ENCODE assay signal across 24 mouse cellular contexts in genomic region chr5:23153210-23153609, GRCm38 (mm10).
DNase-seq lines count a peak whose midpoint lies in the region; ATAC-seq and TF ChIP-seq lines count a peak whose summit lies in the region.
"Had no signal": no experiment of that assay in that cellular context is flagged by ENCODE, and none has a peak within 500 bp of the region (broad histone marks: within the 10 kb centered on the region; RNA-seq: fewer than 3 reads in every experiment).

No protein-coding gene starts in this region.

- H3K27ac ChIP-seq in CH12.LX (ENCODE audit: insufficient read depth, low read depth) (no peak overlapping the region), MEL (ENCODE audit: control insufficient read depth, low read depth, low read length) (no peak overlapping the region)
- no peak overlapping the region for H3K27ac ChIP-seq in intestine, embryonic 15.5 days
- H3K27ac ChIP-seq: forebrain, embryonic 10.5 days; forebrain, embryonic 13.5 days; heart, embryonic 15.5 days; hindbrain, embryonic 10.5 days; hindbrain, embryonic 13.5 days had no signal

- H3K79me2 ChIP-seq in CH12.LX (replicated peaks; ENCODE audit: control insufficient read depth, extremely low read depth, insufficient read depth, poor library complexity, severe bottlenecking) (no peaks in the 10 kb centered on the region), MEL (ENCODE audit: control insufficient read depth, insufficient read depth, low read length, poor library complexity) (no peaks in the 10 kb centered on the region)

- H3K36me3 ChIP-seq in CH12.LX (replicated peaks in 1 of 2; ENCODE audit: control insufficient read depth in 1 of 2, insufficient read depth in 1 of 2, low read length in 1 of 2) (no peaks in the 10 kb centered on the region), MEL (ENCODE audit: control insufficient read depth in 1 of 2, insufficient read depth in 2 of 2, low read length in 2 of 2) (no peaks in the 10 kb centered on the region)
- no peaks in the 10 kb centered on the region for H3K36me3 ChIP-seq in intestine, embryonic 15.5 days
- H3K36me3 ChIP-seq: forebrain, embryonic 10.5 days; heart, embryonic 12.5 days; heart, embryonic 15.5 days; hindbrain, embryonic 10.5 days; hindbrain, embryonic 13.5 days had no signal

- dilution Hi-C loops in CH12.LX (cut with MboI; ENCODE audit: extremely low pct_ligation_motif_present, extremely low pct_unique_long_range_greater_than_20kb, low sequenced_read_pairs) = no loop called here

- H3K4me1 ChIP-seq in CH12.LX (ENCODE audit: control insufficient read depth in 1 of 2, insufficient read depth in 2 of 2) (no peaks in the 10 kb centered on the region), MEL (ENCODE audit: control insufficient read depth in 1 of 2, insufficient read depth in 2 of 2, low read length in 2 of 2) (no peaks in the 10 kb centered on the region)
- H3K4me1 ChIP-seq in intestine, embryonic 15.5 days (replicated peaks) = no peaks in the 10 kb centered on the region
- H3K4me1 ChIP-seq: forebrain, embryonic 10.5 days; forebrain, embryonic 13.5 days; heart, embryonic 12.5 days; heart, embryonic 15.5 days; hindbrain, embryonic 10.5 days; hindbrain, embryonic 13.5 days had no signal

- DNase-seq in CH12.LX (ENCODE audit: extremely low read depth) = peak; percentile 8
- DNase-seq in MEL (ENCODE audit: low read depth, low spot score) = peak; percentile 8
- DNase-seq in testis, postnatal 14 days (ENCODE audit: low spot score) = no peak
- no peak for DNase-seq in urinary bladder, postnatal 10 days (ENCODE audit: low spot score)
- DNase-seq: adrenal gland, adult 2 months; adrenal gland, postnatal 14 days; cerebellum, adult 11-12 months; cerebellum, adult 8-10 months; cerebellum, postnatal 14 days; gastrocnemius, postnatal 10 days; heart, adult 18-20 months; heart, postnatal 10 days; heart, postnatal 36 days; kidney, adult 11 months had no signal

- peak; percentile 53 for ATAC-seq in intestine, embryonic 15.5 days
- ATAC-seq in granulocyte monocyte progenitor cell, adult 5-6 weeks (replicated peaks; ENCODE audit: poor library complexity, severe bottlenecking) = no peak
- ATAC-seq: forebrain, embryonic 13.5 days; forebrain, embryonic 16.5 days; hindbrain, embryonic 16.5 days had no signal

- no peak for TF ChIP-seq EP300 in CH12.LX (IDR thresholded peaks at IDR 0.05; ENCODE audit: low read length)
- no peak for TF ChIP-seq EP300 in MEL (IDR thresholded peaks at IDR 0.05; ENCODE audit: low read depth in 1 of 2, low read length in 2 of 2)

- TF ChIP-seq RAD21 in CH12.LX (IDR thresholded peaks at IDR 0.05; ENCODE audit: low read depth, low read length) (no peak), MEL (IDR thresholded peaks at IDR 0.05; ENCODE audit: low read depth, low read length) (no peak)

- in situ Hi-C loops in CH12.LX (cut with MboI; ENCODE audit: low pct_ligation_motif_present, low pct_unique_long_range_greater_than_20kb, low sequenced_read_pairs) = no loop called here

- H3K4me2 ChIP-seq in CH12.LX (ENCODE audit: insufficient read depth, low read depth, poor library complexity, severe bottlenecking) = no peak overlapping the region
- H3K4me2 ChIP-seq in intestine, embryonic 15.5 days (replicated peaks) = no peak overlapping the region
- H3K4me2 ChIP-seq: forebrain, embryonic 13.5 days; heart, embryonic 12.5 days; heart, embryonic 15.5 days; hindbrain, embryonic 13.5 days had no signal

- H3K9ac ChIP-seq in CH12.LX (ENCODE audit: insufficient read depth, low read depth) (no peak overlapping the region), MEL (ENCODE audit: control insufficient read depth, low read depth, low read length, poor library complexity, severe bottlenecking) (no peak overlapping the region)
- H3K9ac ChIP-seq in intestine, embryonic 15.5 days = no peak overlapping the region
- H3K9ac ChIP-seq: forebrain, embryonic 13.5 days; heart, embryonic 12.5 days; heart, embryonic 15.5 days; hindbrain, embryonic 13.5 days had no signal

- TF ChIP-seq POLR2A in CH12.LX (IDR thresholded peaks at IDR 0.05; ENCODE audit: low read depth, low read length) (no peak), MEL (IDR thresholded peaks at IDR 0.05; ENCODE audit: control insufficient read depth in 1 of 2, insufficient read depth in 1 of 2, low read depth in 1 of 2, low read length in 2 of 2, poor library complexity in 1 of 2) (no peak)

- peaks cover 3% of the 10 kb centered on the region for H3K9me3 ChIP-seq in CH12.LX (replicated peaks; ENCODE audit: low read length)
- H3K9me3 ChIP-seq in MEL (replicated peaks; ENCODE audit: insufficient read depth, low read length) = no peaks in the 10 kb centered on the region
- no peaks in the 10 kb centered on the region for H3K9me3 ChIP-seq in intestine, embryonic 15.5 days
- H3K9me3 ChIP-seq: forebrain, embryonic 10.5 days; forebrain, embryonic 13.5 days; heart, embryonic 12.5 days; heart, embryonic 15.5 days had no signal

- WGBS in intestine, embryonic 15.5 days = 78% methylated on average over 4 of the region's 4 CpGs

- TF ChIP-seq CTCF in CH12.LX (conservative IDR thresholded peaks at IDR 0.05 in 1 of 2, IDR thresholded peaks at IDR 0.05 in 1 of 2; ENCODE audit: low read depth in 2 of 2, low read length in 2 of 2) (no peak), MEL (IDR thresholded peaks at IDR 0.05 in 2 of 3, conservative IDR thresholded peaks at IDR 0.05 in 1 of 3; ENCODE audit: control insufficient read depth in 1 of 3, insufficient read depth in 1 of 3, low read depth in 2 of 3, low read length in 3 of 3, poor library complexity in 1 of 3, severe bottlenecking in 1 of 3) (no peak)

- H3K4me3 ChIP-seq in CH12.LX (replicated peaks in 1 of 3; ENCODE audit: low read depth in 2 of 3, low read length in 2 of 3, poor library complexity in 1 of 3) (no peak overlapping the region), MEL (ENCODE audit: control insufficient read depth in 1 of 2, insufficient read depth in 1 of 2, low read depth in 2 of 2, low read length in 2 of 2) (no peak overlapping the region)
- no peak overlapping the region for H3K4me3 ChIP-seq in intestine, embryonic 15.5 days (replicated peaks)
- H3K4me3 ChIP-seq: forebrain, embryonic 10.5 days; forebrain, embryonic 13.5 days; heart, embryonic 12.5 days; heart, embryonic 15.5 days; hindbrain, embryonic 10.5 days; hindbrain, embryonic 13.5 days had no signal

- no peaks in the 10 kb centered on the region for H3K27me3 ChIP-seq in CH12.LX (replicated peaks)
- H3K27me3 ChIP-seq in MEL (ENCODE audit: control insufficient read depth in 1 of 2, insufficient read depth in 2 of 2, low read length in 2 of 2) = no peaks in the 10 kb centered on the region; a peak in 1 of 4 replicates
- H3K27me3 ChIP-seq in intestine, embryonic 15.5 days (replicated peaks) = no peaks in the 10 kb centered on the region
- H3K27me3 ChIP-seq: forebrain, embryonic 13.5 days; heart, embryonic 12.5 days; heart, embryonic 15.5 days; hindbrain, embryonic 13.5 days had no signal

TF ChIP-seq in CH12.LX, 34 proteins besides CTCF, POLR2A, EP300 and RAD21:
- TF ChIP-seq MAFK (IDR thresholded peaks at IDR 0.05; ENCODE audit: insufficient replicate concordance, low read length) (no peak), MXI1 (IDR thresholded peaks at IDR 0.05; ENCODE audit: low read depth, low read length) (no peak), TBP (conservative IDR thresholded peaks at IDR 0.05; ENCODE audit: low read depth, low read length) (no peak), KAT2A (IDR thresholded peaks at IDR 0.05; ENCODE audit: insufficient replicate concordance, low read length) (no peak), PAX5 (IDR thresholded peaks at IDR 0.05; ENCODE audit: low read length) (no peak), ZC3H11A (IDR thresholded peaks at IDR 0.05; ENCODE audit: low read depth, low read length) (no peak), MAZ (IDR thresholded peaks at IDR 0.05; ENCODE audit: low read depth, low read length) (no peak), USF2 (conservative IDR thresholded peaks at IDR 0.05; ENCODE audit: low read depth, low read length) (no peak)

TF ChIP-seq in MEL, 35 proteins besides CTCF, POLR2A, EP300 and RAD21:
- TF ChIP-seq MEF2A (IDR thresholded peaks at IDR 0.05; ENCODE audit: extremely low read depth, insufficient replicate concordance, low read depth, low read length, poor library complexity, severe bottlenecking) (no peak), ZMIZ1 (IDR thresholded peaks at IDR 0.05; ENCODE audit: low read depth, low read length) (no peak), POLR2AphosphoS2 (IDR thresholded peaks at IDR 0.05; ENCODE audit: low read length) (no peak), MXI1 (IDR thresholded peaks at IDR 0.05; ENCODE audit: low read depth, low read length) (no peak), CHD2 (IDR thresholded peaks at IDR 0.05; ENCODE audit: low read length) (no peak), HCFC1 (IDR thresholded peaks at IDR 0.05; ENCODE audit: low read depth, low read length) (no peak), GABPA (IDR thresholded peaks at IDR 0.05; ENCODE audit: low read depth, low read length) (no peak), JUND (IDR thresholded peaks at IDR 0.05; ENCODE audit: low read depth, low read length) (no peak), GATA1 (IDR thresholded peaks at IDR 0.05; ENCODE audit: low read depth, low read length) (no peak), UBTF (IDR thresholded peaks at IDR 0.05; ENCODE audit: borderline replicate concordance, insufficient read depth, low read depth, low read length) (no peak), TAL1 (IDR thresholded peaks at IDR 0.05; ENCODE audit: low read length) (no peak), MAX (IDR thresholded peaks at IDR 0.05; ENCODE audit: low read length) (no peak), TCF12 (IDR thresholded peaks at IDR 0.05; ENCODE audit: low read depth, low read length) (no peak), ZKSCAN1 (IDR thresholded peaks at IDR 0.05; ENCODE audit: low read depth, low read length) (no peak), MYB (IDR thresholded peaks at IDR 0.05; ENCODE audit: low read depth, low read length) (no peak), NELFE (IDR thresholded peaks at IDR 0.05; ENCODE audit: low read depth, low read length) (no peak)

Comparison
In these comparisons a context has a peak if more than half of its experiments do, and no peak if none do; other contexts are left out.
1. DNase-seq: peak in CH12.LX (single experiment) and MEL (single experiment); none in testis, postnatal 14 days (single experiment) and urinary bladder, postnatal 10 days (single experiment).